Mouse (Mus musculus) hindbrain, embryonic 13.5 days (tissue): Measurements from ENCODE around the gene Slc25a54. TPM values are rescaled to one million over a fixed set of nuclear protein-coding genes. Genes with fewer than 3 reads are reported as not detected.

ENCODE experiments used
- ATAC-seq: fragments of 200-750 bp; cut with Nextera tagmentation; 2 replicates; pipeline ENCODE4 v1.8.0; 2017; ENCODE audit warnings: moderate TSS enrichment; ENCODE audit not compliant: low FRiP score
- H3K27ac ChIP-seq: fragments of 300-500 bp; sonication (generic); 2 replicates; pipeline ENCODE4 v1.5.1; 2015; ENCODE audit warnings: inconsistent platforms, mild to moderate bottlenecking, moderate library complexity
- H3K27me3 ChIP-seq: fragments of 300-500 bp; sonication (generic); 2 replicates; pipeline ENCODE4 v1.6.1; 2015; ENCODE audit warnings: mild to moderate bottlenecking, inconsistent platforms
- H3K36me3 ChIP-seq: fragments of 300-500 bp; sonication (generic); 2 replicates; pipeline ENCODE4 v1.6.1; 2015; ENCODE audit warnings: mild to moderate bottlenecking, inconsistent platforms
- H3K4me1 ChIP-seq: fragments of 300-500 bp; sonication (generic); replicated peaks from 2 replicates; pipeline ENCODE4 v1.6.1; 2015; ENCODE audit warnings: inconsistent platforms
- H3K4me2 ChIP-seq: fragments of 300-500 bp; sonication (generic); 2 replicates; pipeline ENCODE4 v1.6.1; 2015; ENCODE audit warnings: inconsistent platforms, mild to moderate bottlenecking, moderate library complexity
- H3K4me3 ChIP-seq: fragments of 300-500 bp; sonication (generic); 2 replicates; pipeline ENCODE4 v1.5.1; 2015; ENCODE audit warnings: mild to moderate bottlenecking, inconsistent platforms
- H3K9ac ChIP-seq: fragments of 300-500 bp; sonication (generic); 2 replicates; pipeline ENCODE4 v1.6.1; 2015; ENCODE audit warnings: mild to moderate bottlenecking, inconsistent platforms
- H3K9me3 ChIP-seq: fragments of 300-500 bp; sonication (generic); 2 replicates; pipeline ENCODE4 v1.6.1; 2016; ENCODE audit warnings: inconsistent platforms
- WGBS: fragments of 180-500 bp; shearing (Covaris S2); methylation state at CpG from one replicate; pipeline ENCODE4 v1.1.7; 2015; 5-methylcytosine and 5-hydroxymethylcytosine counted together
- polyA plus RNA-seq: library from polyadenylated mRNA; unstranded; fragments of >200 nt; fragmentation: Nextera tagmentation; extraction: Ambion mirVana; gene quantifications from 2 replicates; pipeline ENCODE4 v1.2.1, GENCODE M21; 2015

The Slc25a54 gene
- polyA plus RNA-seq, 1 experiment from 2014 or later: not detected

DNA sequence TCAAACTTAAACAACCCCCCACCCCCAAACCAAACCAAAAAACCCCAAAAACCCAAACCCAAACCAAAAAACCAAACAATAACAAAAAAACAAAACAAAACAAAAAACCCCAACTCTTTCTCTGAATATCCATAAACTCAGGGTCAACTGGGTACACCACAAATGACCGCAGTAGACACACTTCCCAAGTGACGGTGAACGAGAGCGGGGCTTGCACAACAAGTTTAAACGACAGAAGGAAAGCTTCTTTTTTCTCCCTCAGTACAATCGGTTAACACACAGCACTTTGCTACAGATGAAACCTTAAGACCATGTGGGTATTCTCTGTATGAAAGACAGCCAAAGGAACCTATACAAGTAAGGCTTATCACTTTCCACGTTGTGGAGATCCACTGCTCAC is 17.9 kb upstream of the Slc25a54 start:
- H3K4me2 ChIP-seq: no peak overlapping the region
- WGBS: 77% methylated on average over 7 of the region's 7 CpGs
- H3K9me3 ChIP-seq: no peaks in the 10 kb centered on the region
- no peak overlapping the region for H3K27ac ChIP-seq
- no peaks in the 10 kb centered on the region for H3K36me3 ChIP-seq
- no peak overlapping the region for H3K4me3 ChIP-seq
- no peaks in the 10 kb centered on the region for H3K4me1 ChIP-seq
- no peaks in the 10 kb centered on the region for H3K27me3 ChIP-seq
- ATAC-seq: no peak
- H3K9ac ChIP-seq: no peak overlapping the region

DNA sequence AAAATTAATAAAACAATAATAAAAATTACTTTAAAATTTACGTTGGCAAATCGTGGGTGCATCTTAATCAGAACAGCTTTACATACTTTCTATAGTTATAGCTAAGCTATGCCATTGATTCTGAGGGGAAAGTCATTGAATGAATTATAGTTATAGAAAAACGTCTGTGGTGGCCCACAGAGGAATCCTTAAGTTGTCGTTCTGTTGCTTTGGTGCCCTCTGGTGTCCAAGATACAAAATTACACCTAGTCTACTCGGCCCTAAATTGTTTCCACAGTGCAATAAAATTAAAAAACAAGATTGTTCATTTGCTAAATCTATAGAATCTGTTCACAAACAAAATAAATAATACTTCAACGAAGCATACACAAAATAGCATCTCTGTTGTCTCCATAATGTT is 17.3 kb upstream of the Slc25a54 start:
- no peak overlapping the region for H3K4me3 ChIP-seq
- no peaks in the 10 kb centered on the region for H3K9me3 ChIP-seq
- no peak overlapping the region for H3K9ac ChIP-seq
- no peak for ATAC-seq
- H3K36me3 ChIP-seq: no peaks in the 10 kb centered on the region
- H3K27me3 ChIP-seq: no peaks in the 10 kb centered on the region
- WGBS: 2% methylated on average over 6 of the region's 6 CpGs
- H3K4me1 ChIP-seq: no peaks in the 10 kb centered on the region
- no peak overlapping the region for H3K4me2 ChIP-seq
- H3K27ac ChIP-seq: no peak overlapping the region

DNA sequence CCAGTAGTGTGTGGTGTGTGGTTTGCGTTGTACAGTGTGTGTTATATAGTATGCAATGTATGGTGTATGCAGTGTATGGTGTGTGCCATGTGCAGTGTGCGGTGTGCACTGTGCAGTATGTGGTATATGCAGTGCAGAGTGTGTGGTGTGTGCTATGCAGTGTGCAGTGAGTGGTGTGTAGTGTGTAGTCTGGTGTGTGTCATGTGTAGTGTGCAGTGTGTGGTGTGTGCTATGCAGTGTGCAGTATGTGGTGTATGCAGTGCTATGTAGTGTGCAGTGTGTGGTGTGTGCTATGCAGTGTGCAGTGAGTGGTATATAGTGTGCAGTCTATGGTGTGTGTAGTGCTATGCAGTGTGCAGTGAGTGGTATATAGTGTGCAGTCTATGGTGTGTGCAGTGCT is 4.1 kb downstream of the Slc25a54 start:
- WGBS: 96% methylated on average over 2 of the region's 2 CpGs

DNA sequence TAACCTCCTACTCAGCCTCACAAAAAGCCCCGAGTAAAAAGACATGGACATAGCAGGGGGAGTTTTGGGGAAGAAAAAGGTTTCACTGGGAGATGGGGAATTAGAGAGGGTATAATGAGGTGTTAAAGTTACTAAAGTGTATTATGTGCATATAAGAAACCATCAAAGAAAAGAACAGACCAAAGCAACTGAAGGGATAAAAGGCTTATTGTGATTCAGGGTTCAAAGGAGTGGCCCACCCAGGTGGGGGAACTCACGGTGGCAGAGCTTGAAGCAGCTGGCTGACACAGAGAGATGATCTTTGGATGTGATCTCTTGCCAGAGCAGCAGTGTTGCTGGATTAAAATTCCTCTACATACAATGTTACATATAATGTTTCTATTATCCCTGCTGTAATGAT is 8.2 kb downstream of the Slc25a54 start:
- Histone ChIP-seq H3K4me1 (no peaks in the 10 kb centered on the region), H3K27ac (no peak overlapping the region), H3K9me3 (no peaks in the 10 kb centered on the region), H3K27me3 (no peaks in the 10 kb centered on the region), H3K9ac (no peak overlapping the region), H3K36me3 (no peaks in the 10 kb centered on the region), H3K4me2 (no peak overlapping the region), H3K4me3 (no peak overlapping the region)
- WGBS: 2% methylated on average over 2 of the region's 2 CpGs
- no peak for ATAC-seq

More for the DNA sequence above, 4.1 kb downstream of the Slc25a54 start:
- H3K4me2 ChIP-seq: no peak overlapping the region
- H3K27me3 ChIP-seq: no peaks in the 10 kb centered on the region
- ATAC-seq: no peak
- H3K36me3 ChIP-seq: no peaks in the 10 kb centered on the region
- H3K9me3 ChIP-seq: no peaks in the 10 kb centered on the region
- no peak overlapping the region for H3K27ac ChIP-seq
- no peak overlapping the region for H3K9ac ChIP-seq
- no peak overlapping the region for H3K4me3 ChIP-seq
- no peaks in the 10 kb centered on the region for H3K4me1 ChIP-seq

DNA sequence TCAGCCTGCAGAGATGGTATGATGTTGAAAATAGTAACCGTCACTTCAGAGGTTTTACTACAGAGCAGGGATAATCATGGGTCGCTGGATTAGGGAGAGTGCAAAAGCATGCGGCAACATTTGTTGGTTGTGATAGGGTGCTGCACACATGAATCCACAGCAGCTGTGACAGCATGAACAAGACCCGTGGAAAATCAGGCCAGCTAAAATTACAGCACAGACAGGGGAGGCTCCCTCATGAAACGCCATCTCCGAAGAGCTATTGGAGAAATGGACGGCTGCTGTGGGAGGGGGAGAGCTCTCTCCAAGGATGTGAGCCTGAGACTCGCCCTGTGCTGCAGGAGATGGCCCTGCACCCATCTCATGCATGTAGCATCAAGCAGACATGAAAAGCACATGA is 24.4 kb downstream of the Slc25a54 start:
- no peak for ATAC-seq
- Histone ChIP-seq H3K27ac (no peak overlapping the region), H3K9ac (no peak overlapping the region), H3K27me3 (no peaks in the 10 kb centered on the region), H3K36me3 (no peaks in the 10 kb centered on the region), H3K4me3 (no peak overlapping the region), H3K4me2 (no peak overlapping the region), H3K9me3 (no peaks in the 10 kb centered on the region), H3K4me1 (no peaks in the 10 kb centered on the region)
- 61% methylated on average over 8 of the region's 8 CpGs for WGBS

DNA sequence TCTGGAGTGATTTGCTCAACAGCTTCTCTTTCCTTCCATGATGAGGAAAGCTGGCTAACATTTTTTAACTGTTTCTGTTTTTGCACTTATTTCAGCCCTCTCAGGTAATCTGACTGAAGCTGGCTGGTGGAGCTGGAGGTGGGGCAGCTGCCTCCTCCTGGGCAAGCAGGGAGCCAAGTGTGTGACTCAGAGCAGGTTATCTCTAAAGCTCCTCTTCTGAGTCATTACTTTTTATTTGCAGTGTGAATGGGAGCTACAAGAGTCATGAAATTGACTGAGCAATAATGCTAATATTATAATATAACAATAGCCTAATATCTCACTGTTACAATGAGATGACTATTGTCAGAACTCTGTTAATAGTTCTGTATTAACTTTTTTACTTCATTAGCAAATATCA is 36.9 kb downstream of the Slc25a54 start:
- H3K4me3 ChIP-seq: no peak overlapping the region
- H3K4me2 ChIP-seq: no peak overlapping the region
- no peak overlapping the region for H3K27ac ChIP-seq
- H3K36me3 ChIP-seq: no peaks in the 10 kb centered on the region
- H3K9me3 ChIP-seq: no peaks in the 10 kb centered on the region; the same call in 1 of the 2 replicates
- no peak overlapping the region for H3K9ac ChIP-seq
- ATAC-seq: no peak
- H3K4me1 ChIP-seq: peaks cover 5% of the 10 kb centered on the region
- no peaks in the 10 kb centered on the region for H3K27me3 ChIP-seq

DNA sequence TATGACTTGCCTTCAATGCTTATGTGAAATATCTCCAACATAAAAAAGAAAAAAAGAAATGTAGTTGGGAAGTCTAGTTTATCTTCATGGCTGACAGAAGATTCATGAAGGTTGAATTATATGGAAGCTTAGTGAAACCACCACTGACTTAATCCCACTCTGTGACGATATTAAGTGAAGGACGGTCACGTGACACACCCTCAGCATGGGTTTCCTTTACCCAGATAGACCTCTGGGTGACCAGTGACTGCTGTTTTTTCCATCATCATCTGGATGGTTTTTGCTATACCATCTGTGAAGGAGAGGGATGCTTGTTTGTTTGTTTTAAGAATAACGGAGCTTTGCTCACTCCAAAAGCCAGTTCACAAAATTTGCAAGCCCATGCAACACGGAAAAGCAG is 39.3 kb downstream of the Slc25a54 start:
- no peaks in the 10 kb centered on the region for H3K36me3 ChIP-seq
- H3K4me1 ChIP-seq: peaks cover 22% of the 10 kb centered on the region
- ATAC-seq: no peak
- no peak overlapping the region for H3K4me2 ChIP-seq
- no peaks in the 10 kb centered on the region for H3K27me3 ChIP-seq
- WGBS: 87% methylated on average over 5 of the region's 5 CpGs
- no peak overlapping the region for H3K4me3 ChIP-seq
- H3K9me3 ChIP-seq: no peaks in the 10 kb centered on the region
- no peak overlapping the region for H3K27ac ChIP-seq
- no peak overlapping the region for H3K9ac ChIP-seq

DNA sequence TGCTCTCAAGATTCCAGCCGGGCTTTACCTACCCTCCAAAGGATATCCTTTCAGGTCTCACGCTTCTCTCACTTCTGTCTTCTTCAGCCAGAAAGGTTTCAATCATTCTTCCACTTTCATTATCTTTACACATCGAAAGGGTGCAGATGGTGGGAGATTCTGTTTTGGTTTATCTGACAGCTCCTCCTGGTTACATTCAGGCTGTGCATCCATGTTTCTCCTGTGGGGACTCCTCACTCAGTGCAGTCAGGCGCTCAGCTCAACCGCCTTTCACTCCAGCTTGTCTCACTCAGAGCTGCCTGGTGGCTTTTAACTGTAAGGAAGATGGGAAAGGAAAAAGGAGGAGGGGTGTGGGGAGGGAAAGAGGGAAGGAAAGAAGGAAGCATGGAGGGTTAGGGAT is 39.7 kb downstream of the Slc25a54 start:
- Histone ChIP-seq H3K27me3 (no peaks in the 10 kb centered on the region), H3K4me2 (no peak overlapping the region), H3K9ac (no peak overlapping the region), H3K27ac (no peak overlapping the region), H3K36me3 (no peaks in the 10 kb centered on the region), H3K4me3 (no peak overlapping the region), H3K4me1 (peaks cover 22% of the 10 kb centered on the region), H3K9me3 (no peaks in the 10 kb centered on the region)
- ATAC-seq: no peak
- WGBS: 85% methylated on average over 5 of the region's 5 CpGs

DNA sequence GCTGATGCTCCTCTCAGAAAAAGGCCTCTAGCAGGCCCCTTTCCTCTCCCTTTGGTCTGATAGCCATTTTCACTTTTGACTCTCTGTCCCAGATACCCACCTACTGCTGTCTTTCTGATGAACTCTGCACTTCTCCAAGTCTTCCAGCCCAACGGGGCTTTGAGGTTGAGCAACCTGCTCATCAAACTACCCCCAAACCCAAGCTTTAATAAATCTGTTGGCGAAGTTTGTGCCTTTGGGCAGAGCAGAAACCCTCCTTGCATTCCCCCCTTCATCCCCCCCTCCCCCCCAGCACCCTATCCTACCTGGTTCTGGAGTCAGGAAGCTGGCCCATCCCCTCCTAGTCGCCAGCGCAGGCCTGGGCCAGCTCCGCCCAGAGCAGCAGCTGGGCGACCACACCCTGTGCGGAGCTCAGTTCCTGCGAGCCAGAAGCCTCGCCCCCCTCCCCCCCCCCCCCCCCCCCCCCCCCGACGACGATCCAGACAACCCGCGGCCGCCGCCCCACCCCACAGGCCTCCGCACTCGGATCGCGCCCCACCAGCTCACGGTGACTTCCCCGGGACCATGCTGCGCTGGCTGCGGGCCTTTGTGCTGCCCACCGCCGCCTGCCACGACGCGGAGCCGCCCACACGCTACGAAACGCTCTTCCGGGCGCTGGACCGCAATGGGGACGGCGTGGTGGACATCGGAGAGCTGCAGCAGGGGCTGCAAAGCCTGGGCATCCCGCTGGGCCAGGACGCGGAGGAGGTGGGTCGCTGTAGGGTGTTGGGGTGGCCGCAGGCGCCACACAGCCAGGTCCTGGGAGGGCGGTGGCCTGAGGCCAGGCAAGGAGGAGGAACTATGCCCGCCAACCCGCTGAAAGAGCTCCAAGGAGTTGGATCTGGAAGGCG is 42.6 kb downstream of the Slc25a54 start, which contains the start of gene Slc25a24:
Slc25a24 (plus strand) TSS at position 509 of the 890 bp plus-strand sequence.
- Histone ChIP-seq H3K4me1 (peaks cover 22% of the 10 kb centered on the region), H3K4me2 (peak within 1 kb of the TSS; percentile 86), H3K9ac (peak within 1 kb of the TSS; percentile 94), H3K36me3 (peaks cover 9% of the 10 kb centered on the region; the same call in 1 of the 2 replicates), H3K27ac (peak within 1 kb of the TSS; percentile 73), H3K27me3 (no peaks in the 10 kb centered on the region), H3K4me3 (peak within 1 kb of the TSS; percentile 73), H3K9me3 (no peaks in the 10 kb centered on the region)
- ATAC-seq: peak; percentile 88
- WGBS: 2% methylated on average over 34 of the region's 49 CpGs

DNA sequence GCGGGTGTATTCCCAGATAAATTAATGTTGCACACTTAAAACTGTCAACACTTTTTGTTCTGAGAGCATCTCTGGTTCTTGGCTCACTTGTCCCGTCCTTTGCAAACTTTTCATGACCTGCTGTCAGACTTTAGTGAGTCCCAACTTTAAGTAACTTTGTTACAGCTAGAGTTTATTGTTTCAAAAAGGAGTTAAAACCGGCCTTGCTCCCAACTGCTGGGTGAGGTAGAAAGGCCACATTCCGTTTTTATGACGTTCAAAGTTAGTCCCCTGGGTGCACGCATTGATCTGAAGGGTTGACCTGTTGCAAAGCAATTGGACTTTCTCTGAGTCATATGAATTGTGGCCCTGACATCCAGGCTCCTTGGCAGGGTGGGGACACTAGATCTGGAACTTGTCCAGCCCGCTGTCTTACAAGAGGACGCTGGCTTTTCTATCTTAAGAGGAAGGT is 43.3 kb downstream of the Slc25a54 start:
- peak overlapping the region; percentile 73; the same call in 1 of the 2 replicates for H3K27ac ChIP-seq
- no peaks in the 10 kb centered on the region for H3K9me3 ChIP-seq
- ATAC-seq: peak; percentile 11; the same call in 1 of the 2 replicates
- H3K36me3 ChIP-seq: peaks cover 9% of the 10 kb centered on the region; the same call in 1 of the 2 replicates
- peak overlapping the region; percentile 73 for H3K4me3 ChIP-seq
- peak overlapping the region; percentile 86 for H3K4me2 ChIP-seq
- 16% methylated on average over 8 of the region's 8 CpGs for WGBS
- no peaks in the 10 kb centered on the region for H3K27me3 ChIP-seq
- H3K9ac ChIP-seq: peak overlapping the region; percentile 94
- peaks cover 22% of the 10 kb centered on the region for H3K4me1 ChIP-seq

DNA sequence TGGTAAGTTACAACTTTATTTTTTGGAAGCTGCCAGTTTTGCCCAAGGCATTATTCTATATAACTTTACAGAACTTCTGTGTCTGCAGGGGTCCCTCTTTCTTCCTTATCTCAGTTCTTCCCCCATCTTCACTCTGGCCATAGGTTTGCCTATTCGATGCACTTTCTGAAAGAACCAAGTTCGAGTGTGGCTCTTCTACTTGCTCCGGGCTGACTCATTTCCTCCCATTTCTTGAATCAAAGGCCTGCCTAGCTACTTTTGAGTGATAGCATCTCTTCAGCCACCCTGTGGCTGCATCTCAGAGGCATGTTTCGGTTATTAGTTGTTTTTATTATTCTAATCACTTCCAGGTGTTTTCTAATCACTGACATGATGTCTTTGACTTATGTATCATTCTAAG is 43.8 kb downstream of the Slc25a54 start:
- Histone ChIP-seq H3K9ac (no peak overlapping the region), H3K4me3 (peak overlapping the region; percentile 73), H3K4me1 (peaks cover 22% of the 10 kb centered on the region), H3K27ac (no peak overlapping the region), H3K9me3 (no peaks in the 10 kb centered on the region), H3K36me3 (peaks cover 9% of the 10 kb centered on the region; the same call in 1 of the 2 replicates), H3K27me3 (no peaks in the 10 kb centered on the region), H3K4me2 (peak overlapping the region; percentile 86)
- no peak for ATAC-seq
- 57% methylated on average over 4 of the region's 4 CpGs for WGBS

DNA sequence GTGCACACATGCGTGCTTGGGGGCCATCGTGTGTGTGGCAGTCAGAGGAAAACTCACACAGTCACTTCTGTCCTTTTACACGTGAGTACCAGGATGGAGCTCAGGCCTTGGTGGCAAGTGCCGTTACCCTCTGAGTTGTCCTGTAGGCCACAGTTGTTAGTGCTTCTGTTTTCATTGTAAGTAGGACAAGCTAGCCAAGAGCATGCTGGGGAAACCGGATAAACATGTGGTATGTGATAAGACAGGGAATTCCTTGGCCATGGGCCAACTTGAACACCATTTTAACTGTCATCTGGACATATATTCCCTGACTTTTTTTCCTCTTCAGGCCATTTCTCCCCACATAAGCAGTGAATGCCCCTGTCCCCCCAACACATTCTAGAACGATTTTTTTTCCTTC is 45.3 kb downstream of the Slc25a54 start:
- Histone ChIP-seq H3K9ac (no peak overlapping the region), H3K4me2 (no peak overlapping the region), H3K36me3 (peaks cover 9% of the 10 kb centered on the region; the same call in 1 of the 2 replicates), H3K27me3 (no peaks in the 10 kb centered on the region), H3K4me1 (peaks cover 22% of the 10 kb centered on the region), H3K9me3 (no peaks in the 10 kb centered on the region), H3K4me3 (no peak overlapping the region), H3K27ac (no peak overlapping the region)
- ATAC-seq: no peak
- 87% methylated on average over 6 of the region's 6 CpGs for WGBS

DNA sequence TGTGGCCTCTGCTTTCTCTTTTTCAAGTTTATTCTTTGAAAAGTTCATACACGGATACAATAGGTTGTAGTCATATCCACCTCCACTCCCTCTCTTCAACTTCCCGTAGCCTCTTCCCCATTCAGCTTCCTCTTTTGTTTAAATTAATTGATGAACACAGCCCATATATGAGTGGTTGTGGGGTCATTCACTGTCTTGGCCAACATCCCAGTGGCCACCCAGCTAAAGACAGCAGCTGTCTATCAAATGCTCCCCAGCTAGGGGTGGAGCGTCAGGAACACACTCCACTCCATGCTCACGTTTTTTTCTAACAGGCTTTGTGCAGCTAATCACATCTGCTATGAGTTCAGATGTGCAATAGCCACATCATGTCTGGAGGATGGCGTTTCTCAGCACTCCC is 49.5 kb downstream of the Slc25a54 start:
- Histone ChIP-seq H3K9me3 (0 out of 2 replicates have a peak, but pooled peaks cover 7% of the 10 kb centered on the region), H3K9ac (no peak overlapping the region), H3K4me3 (no peak overlapping the region), H3K4me2 (no peak overlapping the region), H3K4me1 (no peaks in the 10 kb centered on the region), H3K27ac (no peak overlapping the region), H3K27me3 (no peaks in the 10 kb centered on the region), H3K36me3 (peaks cover 17% of the 10 kb centered on the region)
- WGBS: 69% methylated on average over 5 of the region's 5 CpGs
- no peak for ATAC-seq
